Mouse (Mus musculus): ENCODE measurements around the gene Rhbg. TPM values are rescaled to one million over a fixed set of nuclear protein-coding genes. Genes with fewer than 3 reads are reported as not detected.
"Not testable (repeated sequence)": the region's sequence is repeated elsewhere in the genome, so short reads cannot be mapped to it uniquely, and the experiment has no call there.

Rhbg gene
- not detected for total RNA-seq (2021)

DNA sequence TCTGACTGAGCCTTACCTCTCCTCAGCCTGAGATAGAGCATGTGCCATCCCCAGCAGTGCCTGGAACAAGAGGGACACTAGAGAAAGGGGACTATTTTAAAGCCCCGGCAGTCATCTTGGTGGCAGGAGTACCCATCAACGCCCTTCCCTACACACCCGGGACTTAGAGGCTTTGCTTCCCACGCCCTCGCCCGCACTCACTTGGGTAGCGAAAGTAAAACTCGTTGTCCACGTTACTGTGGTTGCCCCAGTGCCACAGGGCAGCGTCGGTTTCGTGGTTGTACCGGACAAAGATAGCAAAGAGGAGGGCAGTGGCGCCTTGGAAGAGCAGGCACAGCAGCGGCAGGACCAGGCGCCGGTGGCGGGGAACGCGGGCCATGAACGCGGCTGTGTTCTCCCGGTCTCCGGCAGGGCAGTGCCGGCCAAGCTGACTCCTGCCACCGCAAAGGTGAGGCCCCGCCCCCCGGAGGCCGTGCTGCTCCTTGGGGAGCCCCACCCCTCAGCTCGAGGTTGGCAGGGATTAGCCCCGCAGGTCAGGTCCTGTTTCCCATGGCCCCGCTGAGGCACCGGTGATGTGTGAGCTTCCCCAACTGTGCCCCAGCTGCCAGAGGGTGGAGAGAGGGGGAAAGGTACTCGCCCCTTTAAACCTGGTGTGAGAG, at the start of gene Rhbg:
Gene Rhbg, minus strand, starts transcription at position 442 of the 659 bp plus-strand sequence.
- no peak for DNase-seq (ENCODE audit: extremely low spot score in 1 of 2, low spot score in 1 of 2)

DNA sequence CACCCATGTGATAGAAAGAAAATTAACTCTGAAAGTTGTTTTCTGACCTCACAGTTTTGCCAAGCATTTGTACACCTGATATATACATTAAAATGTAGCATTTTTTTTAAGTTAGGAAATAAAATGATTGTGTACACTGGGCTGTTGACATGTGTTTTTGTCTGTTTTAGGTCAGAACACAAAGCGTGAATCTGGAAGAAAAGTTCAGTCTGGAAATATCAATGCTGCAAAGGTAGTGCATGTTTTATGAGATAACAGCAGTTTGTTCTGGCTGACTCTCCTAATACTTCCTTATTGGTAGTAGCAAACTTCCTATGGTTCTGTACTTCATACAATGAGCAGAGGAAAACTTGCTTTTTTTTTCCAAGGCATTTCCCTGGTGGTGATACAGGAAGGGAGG, 44.7 kb upstream of the Rhbg start:
- no peak for DNase-seq (ENCODE audit: extremely low spot score in 1 of 2, low spot score in 1 of 2)

DNA sequence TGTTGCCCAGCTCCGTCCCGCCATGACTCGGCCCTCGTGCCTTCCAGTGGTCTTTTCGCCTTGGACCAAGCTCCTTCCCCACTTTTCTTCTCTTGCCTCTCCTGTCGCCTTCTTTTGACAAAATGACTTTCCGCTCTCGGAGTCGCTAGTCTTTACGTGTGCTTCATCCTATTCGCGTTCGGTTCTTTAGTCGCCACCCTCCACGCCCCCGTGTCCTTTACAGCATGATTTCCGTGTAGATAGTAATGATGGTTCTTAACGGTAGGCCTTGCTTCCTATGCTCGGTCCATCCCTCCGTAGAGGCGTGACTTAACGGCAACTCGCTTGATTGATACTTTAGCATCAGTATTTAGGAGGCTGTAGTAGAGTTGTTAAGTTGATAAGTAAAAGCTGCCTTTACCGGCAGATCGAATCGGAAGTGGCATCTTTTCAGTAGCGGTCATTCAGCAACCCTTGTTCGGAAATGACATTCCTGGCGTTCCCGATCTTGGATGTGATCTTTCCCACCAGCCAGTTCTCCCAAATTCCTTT, 42.9 kb upstream of the Rhbg start:
- no peak for DNase-seq (ENCODE audit: extremely low spot score in 1 of 2, low spot score in 1 of 2)

DNA sequence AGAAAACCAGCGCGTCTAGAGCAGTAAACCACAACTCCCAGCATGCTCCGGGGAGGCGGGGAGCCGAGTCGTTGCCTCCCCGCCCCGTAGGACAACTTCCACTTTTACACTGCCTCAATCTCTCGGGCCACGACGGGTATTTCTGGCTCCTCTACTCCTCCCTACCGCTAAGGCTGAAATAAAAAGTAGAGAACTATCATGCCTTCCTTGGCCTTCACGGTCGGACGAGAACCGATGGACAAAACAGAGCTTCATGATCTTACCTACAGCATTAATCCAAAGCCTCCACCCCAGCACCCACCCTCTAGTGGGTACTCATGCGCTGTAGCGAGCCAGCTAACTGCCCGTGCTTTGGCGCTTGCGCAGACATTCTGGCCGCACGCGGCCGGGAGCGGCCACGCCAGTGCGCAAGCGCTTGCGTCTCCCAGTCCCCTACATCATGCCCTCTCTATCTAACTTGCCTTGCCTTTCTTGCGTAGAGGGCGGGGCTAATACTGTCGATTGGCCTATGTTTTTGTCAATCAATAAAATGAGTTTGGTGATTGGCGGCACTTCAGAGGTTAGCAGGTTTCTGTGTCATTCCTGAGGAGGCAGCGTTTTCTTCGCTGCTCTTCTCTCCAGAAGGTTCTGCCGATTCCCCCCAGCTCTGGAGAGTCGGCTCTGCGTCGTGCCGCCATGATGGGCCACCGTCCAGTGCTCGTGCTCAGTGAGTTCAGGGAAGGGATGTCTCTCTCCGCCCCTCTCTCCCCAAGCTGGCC, 42.2 kb upstream of the Rhbg start, which contains the start of the genes Tsacc and Cct3:
Gene Tsacc, minus strand, starts transcription at position 439 of the 758 bp plus-strand sequence.
Gene Cct3, plus strand, starts transcription at position 556 of the 758 bp plus-strand sequence.
- peak; percentile 80 to 83 for DNase-seq (ENCODE audit: extremely low spot score in 1 of 2, low spot score in 1 of 2)

DNA sequence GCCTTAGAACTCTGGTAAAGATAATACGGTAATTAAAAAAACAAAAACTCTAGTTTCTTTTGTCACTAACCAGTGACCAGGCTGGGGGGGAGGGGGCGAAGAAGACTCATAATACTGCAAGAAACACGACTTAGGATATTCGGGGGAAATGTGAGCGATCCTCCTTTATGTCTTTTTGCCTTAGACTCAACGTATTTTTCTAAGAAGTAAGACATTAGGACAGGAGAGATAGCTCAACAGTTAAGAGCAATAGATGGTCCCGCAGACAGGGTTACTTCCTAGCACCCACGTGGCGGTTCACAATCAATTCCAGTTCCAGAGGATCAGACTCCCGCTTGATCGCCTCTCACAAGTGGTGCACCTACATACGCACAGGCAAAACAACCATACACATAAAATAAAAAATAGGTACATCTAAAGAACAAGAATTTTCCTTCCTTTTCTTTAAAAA, 41.6 kb upstream of the Rhbg start:
- DNase-seq (ENCODE audit: extremely low spot score in 1 of 2, low spot score in 1 of 2), result no peak

DNA sequence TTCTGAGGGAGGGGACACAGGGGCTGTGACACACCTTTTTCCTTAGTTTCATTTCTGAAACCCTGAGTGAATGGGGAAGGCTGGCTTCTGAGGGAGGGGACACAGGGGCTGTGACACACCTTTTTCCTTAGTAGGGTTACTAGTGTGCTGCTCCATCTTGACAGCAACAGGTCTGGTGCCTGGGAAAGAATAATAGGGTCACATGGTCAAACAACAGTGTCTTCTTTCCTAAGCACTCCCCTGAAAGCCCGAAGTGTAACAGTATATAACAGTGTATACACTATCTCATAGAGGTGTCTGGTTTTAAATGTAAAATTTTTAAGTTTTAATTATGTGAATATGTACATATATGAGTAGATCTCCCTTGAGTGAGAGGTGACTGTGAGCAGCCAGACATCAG, 40.8 kb upstream of the Rhbg start:
- DNase-seq (ENCODE audit: extremely low spot score in 1 of 2, low spot score in 1 of 2), result not testable (repeated sequence)

DNA sequence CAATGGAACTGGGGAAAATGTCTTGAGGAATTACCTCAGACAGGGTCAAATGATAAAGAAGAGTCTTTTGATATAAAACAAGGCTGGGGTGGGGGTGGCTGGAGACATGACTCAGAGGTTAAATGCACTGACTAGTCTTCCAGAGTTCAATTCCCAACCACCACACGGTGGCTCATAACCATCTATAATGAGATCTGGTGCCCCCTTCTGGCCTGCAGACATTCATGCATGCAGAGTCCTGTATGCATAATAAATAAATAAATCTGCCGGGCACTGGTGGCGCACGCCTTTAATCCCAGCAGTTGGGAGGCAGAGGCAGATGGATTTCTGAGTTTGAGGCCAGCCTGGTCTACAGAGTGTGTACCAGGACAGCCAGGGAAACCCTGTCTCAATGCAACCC, 37.5 kb upstream of the Rhbg start:
- no peak for DNase-seq (ENCODE audit: extremely low spot score in 1 of 2, low spot score in 1 of 2)

DNA sequence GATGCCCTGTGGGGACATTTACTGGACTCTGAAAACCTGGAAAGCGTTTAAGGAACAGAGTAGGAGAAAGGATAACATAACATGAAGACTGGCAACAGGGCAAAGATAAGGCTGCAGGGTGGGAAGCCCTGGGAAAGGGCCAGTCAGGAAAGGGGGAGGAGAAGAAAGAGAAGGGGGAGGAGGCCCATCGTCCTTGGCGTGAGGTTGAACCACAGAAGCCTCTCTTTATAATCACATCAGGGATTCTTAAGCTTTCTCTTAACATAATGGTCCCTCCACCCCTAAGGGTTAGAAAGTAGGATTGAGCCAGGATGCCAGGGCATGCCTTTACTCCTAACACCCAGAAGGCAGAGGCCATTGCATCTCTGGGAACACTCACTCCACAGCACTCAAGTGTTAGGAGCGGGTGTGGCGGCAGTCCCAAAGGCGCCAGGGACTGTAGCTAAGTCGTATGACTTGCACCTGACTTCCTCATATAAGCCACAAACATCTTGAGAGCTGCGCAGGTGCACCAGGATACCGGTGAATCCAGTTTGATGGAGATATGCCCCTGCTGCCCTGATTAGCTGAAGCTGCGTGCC, 33.7 kb upstream of the Rhbg start:
- DNase-seq (ENCODE audit: extremely low spot score in 1 of 2, low spot score in 1 of 2), result not testable (repeated sequence)

DNA sequence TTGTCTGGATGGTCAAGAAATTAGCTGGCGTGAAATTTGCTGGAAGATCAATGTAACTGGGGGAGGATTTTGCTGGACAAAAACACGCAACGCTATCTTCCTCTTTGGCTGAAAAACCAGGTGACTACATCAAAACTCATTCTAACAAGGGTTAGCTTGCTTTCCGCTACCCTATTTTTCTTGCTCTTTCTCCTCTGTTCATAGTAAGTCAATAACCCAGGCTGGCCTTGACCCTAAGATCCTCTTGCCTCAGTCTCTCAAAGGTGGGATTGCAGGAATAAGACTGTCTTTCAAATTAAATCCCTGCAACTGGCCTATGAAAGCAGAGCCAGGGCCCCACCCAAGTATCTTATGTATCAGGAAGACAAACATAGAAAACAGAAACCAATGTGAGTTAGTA, 32.6 kb upstream of the Rhbg start, which contains the start of gene Gm38392:
Gene Gm38392, minus strand, starts transcription at position 101 of the 400 bp plus-strand sequence.
- no peak for DNase-seq (ENCODE audit: extremely low spot score in 1 of 2, low spot score in 1 of 2)

DNA sequence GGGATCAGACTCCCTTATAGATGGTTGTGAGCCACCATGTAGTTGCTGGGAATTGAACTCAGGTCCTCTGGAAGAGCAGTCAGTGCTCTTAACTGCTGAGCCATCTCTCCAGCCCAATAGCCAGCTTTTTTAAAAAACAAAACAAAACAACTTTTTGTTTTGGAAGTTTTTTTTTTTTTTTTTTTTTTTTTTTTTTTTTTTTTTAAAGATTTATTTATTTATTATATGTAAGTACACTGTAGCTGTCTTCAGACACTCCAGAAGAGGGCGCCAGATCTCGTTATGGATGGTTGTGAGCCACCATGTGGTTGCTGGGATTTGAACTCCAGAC, 31.0 kb upstream of the Rhbg start:
- DNase-seq (ENCODE audit: extremely low spot score in 1 of 2, low spot score in 1 of 2), result not testable (repeated sequence)

DNA sequence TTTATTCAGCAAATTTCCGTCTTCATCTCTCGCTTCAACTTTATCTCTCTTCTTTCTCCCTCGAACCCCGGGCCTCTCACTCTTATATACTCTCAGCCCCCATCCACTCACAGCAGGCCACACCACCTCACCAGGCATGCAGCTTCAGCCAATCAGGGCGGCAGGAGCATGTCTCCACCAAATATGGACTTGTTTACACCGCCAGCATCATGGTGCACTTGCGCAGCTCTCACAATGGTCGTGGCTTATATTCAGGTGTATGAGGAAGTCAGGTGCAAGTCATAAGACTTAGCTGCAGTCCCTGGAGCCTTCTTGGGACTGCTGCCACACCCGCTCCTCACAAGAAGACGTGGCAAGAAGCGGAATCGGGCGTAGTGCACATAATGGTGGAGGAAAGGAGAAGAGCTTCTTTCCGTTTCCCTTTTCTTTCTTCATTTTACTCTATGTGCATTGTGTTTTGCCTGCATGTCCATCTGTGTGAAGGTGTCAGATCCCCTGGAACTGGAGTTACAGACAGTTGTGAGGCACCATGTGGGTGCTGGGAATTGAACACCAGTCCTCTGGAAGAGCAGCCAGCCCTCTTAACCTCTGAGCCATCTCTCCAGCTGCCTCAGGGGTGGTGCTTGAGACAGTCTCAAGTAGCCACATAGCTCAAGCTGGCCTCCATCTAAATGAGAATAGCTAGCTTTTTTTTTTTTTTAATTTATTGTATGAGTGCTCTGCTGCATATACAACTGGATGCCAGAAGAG, 30.5 kb upstream of the Rhbg start:
- not testable (repeated sequence) for DNase-seq (ENCODE audit: extremely low spot score in 1 of 2, low spot score in 1 of 2)

DNA sequence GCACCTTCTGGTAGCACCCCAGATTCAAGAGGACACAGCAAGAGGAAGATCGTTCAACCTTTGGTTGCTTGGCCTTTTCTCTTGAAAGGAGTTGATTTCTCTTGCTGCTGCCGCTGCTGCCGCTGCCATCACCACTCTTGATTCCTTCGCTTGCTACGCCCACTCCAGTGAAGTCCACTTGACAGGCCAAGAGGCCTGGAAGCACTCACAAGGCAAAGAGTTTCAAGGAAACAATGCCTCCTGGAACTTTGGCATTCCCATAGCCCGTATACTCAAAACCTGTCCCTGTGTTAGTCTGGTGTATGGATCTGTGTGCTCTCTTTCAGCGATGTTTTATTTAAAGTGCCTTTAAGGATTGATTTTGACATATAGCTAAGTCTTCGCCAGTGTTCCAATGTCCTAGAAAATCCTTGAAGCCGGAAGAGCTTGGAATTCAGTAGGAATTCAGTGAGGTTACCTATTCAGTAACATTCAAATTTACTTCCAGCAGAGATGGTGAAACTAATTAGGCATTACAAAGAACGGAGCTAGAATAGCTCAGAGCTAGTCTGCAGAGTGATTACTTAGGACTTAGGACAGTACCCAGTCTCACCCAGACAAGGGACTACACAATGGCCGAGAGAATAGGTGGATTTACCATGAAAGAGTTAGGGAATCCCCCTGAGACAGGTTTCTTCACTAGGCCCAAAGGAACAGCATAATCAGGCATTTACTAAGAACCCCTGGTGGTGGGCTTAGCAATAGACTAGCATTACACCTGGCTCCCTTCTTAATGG, 26.8 kb upstream of the Rhbg start:
- DNase-seq (ENCODE audit: extremely low spot score in 1 of 2, low spot score in 1 of 2), result not testable (repeated sequence)

DNA sequence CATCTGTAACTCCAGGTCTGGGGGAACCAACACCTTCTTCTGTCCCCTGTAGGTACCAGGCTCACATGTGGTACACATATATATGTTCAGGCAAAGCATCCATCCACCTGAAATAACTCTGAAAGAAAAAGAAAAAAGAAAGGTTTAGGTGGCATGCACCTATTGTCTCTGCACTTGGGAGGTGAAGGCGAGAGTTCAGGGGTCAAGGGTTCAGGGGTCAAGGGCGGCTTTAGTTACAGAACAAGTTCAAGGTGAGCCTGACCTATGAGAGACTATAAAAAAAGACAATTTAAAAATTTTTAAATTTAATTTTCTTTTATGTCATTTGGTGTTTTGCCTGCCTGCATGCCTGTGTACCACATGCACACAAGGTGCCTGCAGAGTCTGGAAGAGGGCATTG, 25.5 kb upstream of the Rhbg start:
- no peak for DNase-seq (ENCODE audit: extremely low spot score in 1 of 2, low spot score in 1 of 2)

DNA sequence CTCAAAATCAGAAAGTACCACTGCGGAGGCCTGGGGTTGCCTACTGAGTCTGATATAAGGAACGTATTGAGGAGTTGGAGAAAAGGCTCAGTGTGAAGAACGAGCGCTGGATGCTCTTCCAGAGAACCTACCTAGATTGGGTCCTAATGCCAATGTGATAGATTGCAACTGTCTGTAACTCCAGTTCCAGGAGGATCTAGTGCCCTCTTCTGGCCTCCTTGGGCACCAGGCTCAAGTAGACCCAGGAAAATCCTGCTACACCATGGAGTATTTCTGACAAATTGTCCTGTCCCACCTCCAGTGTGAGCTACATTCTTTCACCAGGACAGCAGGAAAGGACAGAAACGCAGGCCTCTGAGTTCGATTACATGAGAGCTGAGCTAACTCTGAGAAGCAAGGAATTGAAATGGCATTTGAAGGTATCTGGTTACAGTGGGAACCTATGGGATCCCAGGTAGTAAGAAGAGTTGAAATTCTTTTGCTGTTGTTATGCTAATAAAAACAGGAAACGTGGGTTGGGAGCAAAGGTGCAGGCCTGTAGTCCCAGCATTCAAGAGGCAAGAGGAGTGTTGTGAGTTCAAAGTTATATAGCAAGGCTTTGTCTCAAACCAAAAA, 22.1 kb upstream of the Rhbg start:
- no peak for DNase-seq (ENCODE audit: extremely low spot score in 1 of 2, low spot score in 1 of 2)

DNA sequence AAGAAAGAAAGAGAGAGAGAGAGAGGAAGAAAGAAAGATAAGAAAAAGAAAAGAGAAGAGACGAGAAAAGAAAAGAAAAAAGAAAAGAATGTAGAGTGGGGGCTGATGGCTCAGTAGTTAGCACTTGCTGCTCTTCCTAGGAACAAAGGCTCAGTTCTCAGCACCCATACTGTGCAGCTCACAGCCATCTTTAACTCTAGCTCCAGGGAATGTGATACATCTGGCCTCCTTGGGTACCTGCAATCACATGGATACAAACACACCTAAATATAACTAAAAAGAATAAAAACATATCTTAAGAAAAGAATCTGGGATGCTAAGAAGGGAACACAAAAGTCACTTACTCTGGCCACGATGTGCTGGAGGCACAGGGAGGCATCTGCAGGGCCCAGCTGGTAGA, 21.6 kb upstream of the Rhbg start:
- no peak for DNase-seq (ENCODE audit: extremely low spot score in 1 of 2, low spot score in 1 of 2)

DNA sequence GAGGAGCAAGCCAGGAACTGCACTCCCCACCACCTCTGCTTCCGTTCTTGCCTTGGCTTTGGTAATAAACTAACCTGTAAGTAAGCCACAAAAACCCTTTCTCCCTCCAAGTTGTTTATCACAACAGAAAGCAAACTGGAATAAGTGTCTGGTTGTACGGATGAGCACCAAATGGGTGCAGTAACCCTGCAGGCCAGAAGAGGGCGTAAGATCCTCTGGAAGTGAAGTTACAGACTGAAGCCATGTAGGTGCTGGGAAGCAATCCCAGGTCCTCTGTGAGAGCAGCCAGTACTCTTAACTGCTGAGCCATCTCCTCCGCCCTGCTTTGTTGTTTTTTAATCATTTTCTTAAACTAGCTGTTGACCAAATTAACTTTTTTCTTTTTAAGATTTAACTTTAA, 19.5 kb upstream of the Rhbg start:
- no peak for DNase-seq (ENCODE audit: extremely low spot score in 1 of 2, low spot score in 1 of 2)

DNA sequence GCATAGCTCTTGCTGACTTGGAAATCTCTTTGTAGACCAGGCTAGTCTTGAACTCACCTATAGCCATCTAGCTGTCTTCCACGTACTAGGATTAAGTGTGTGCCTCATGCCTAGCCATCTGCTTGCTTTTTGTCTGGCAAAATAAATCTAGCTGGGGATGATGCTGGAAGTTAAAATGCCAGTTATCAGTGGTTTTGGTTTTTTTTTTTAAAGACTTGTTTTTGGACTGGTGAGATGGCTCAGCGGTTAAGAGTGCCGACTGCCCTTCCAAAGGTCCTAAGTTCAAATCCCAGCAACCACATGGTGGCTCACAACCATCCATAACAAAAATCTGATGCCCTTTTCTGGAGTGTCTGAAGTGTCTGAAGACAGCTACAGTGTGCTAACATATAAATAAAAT, 17.4 kb upstream of the Rhbg start:
- DNase-seq (ENCODE audit: extremely low spot score in 1 of 2, low spot score in 1 of 2), result no peak

DNA sequence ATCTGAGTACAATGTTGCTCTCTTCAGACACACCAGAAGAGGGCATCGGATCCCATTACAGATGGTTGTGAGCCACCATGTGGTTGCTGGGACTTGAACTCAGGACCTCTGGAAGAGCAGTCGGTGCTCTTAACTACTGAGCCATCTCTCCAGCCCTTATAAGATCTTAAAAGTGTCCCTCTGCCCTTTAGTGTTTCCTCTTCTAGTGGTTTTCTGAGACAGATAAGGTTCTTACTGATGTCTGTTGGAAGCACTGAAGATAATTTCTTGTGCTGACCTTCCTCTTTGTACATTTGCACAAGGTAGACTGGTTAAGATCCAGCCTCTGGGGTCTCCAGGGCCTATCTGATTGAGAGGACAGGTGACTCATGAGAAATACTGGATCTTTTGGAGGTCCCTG, 16.8 kb upstream of the Rhbg start:
- not testable (repeated sequence) for DNase-seq (ENCODE audit: extremely low spot score in 1 of 2, low spot score in 1 of 2)

DNA sequence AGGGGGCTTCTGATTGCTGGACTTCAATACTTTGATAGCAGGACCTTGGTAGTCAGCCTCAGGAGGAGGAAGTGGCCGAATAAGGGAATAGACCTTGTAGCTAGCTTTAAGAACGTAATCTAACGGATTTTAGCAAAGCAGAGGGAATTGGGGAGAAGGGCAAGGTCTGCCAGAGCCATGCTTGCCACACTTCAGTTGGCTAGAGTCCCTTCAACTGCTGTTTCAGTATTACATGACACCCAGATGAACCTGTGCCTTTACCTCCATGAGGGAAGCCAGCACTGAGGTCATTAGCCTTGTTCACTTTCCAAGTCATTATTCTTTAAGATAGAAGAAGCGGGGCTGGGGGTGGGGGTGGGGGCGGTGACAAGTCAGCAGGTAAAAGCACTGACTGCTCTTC, 14.5 kb upstream of the Rhbg start:
- no peak for DNase-seq (ENCODE audit: extremely low spot score in 1 of 2, low spot score in 1 of 2)
